8 mouse cellular contexts compared by ENCODE assay signal in genomic region chr3:87970939-87971488, GRCm38 (mm10). TPM values are rescaled to one million over a fixed set of nuclear protein-coding genes. Genes with fewer than 3 reads are reported as not detected.
DNase-seq lines count a peak whose midpoint lies in the region; ATAC-seq lines count a peak whose summit lies in the region.

TSS of gene Nes (plus strand) at chr3:87971078.

- peak within 1 kb of the TSS; percentile 99 for H3K27ac ChIP-seq in forebrain, embryonic 11.5 days (ENCODE audit: low read depth, low read length)
- H3K27ac ChIP-seq in limb, embryonic 10.5 days: peak within 1 kb of the TSS; percentile 86
- H3K27ac ChIP-seq in midbrain, embryonic 11.5 days (ENCODE audit: low read depth, low read length): peak within 1 kb of the TSS; percentile 98

- peak within 1 kb of the TSS; percentile 95 for H3K9ac ChIP-seq in forebrain, embryonic 11.5 days (ENCODE audit: low read length)
- H3K9ac ChIP-seq in midbrain, embryonic 11.5 days (ENCODE audit: low read length): peak within 1 kb of the TSS; percentile 93

- ATAC-seq in forebrain, embryonic 11.5 days (replicated peaks; ENCODE audit: low FRiP score): peak; percentile 75
- peak; percentile 58 for ATAC-seq in midbrain, embryonic 11.5 days (ENCODE audit: low FRiP score)

- H3K4me1 ChIP-seq in forebrain, embryonic 11.5 days (replicated peaks; ENCODE audit: control insufficient read depth, insufficient read depth, low read length): peaks cover 22% of the 10 kb centered on the region; the same call in 1 of the 2 replicates
- H3K4me1 ChIP-seq in limb, embryonic 10.5 days: peaks cover 48% of the 10 kb centered on the region
- H3K4me1 ChIP-seq in midbrain, embryonic 11.5 days (ENCODE audit: control insufficient read depth, insufficient read depth, low read length): peaks cover 38% of the 10 kb centered on the region

- under 1% methylated on average over 44 of the region's 44 CpGs for WGBS in forebrain, embryonic 11.5 days
- WGBS in limb, embryonic 10.5 days: under 1% methylated on average over 44 of the region's 44 CpGs
- WGBS in midbrain, embryonic 11.5 days: under 1% methylated on average over 44 of the region's 44 CpGs

- H3K4me3 ChIP-seq in forebrain, embryonic 11.5 days (ENCODE audit: low read depth, low read length): peak within 1 kb of the TSS; percentile 90
- peak within 1 kb of the TSS; percentile 59 for H3K4me3 ChIP-seq in limb, embryonic 10.5 days
- peak within 1 kb of the TSS; percentile 96 for H3K4me3 ChIP-seq in midbrain, embryonic 11.5 days (ENCODE audit: low read depth, low read length)

- intact Hi-C loops in heart, postnatal 36 days (cut with DNase I): loop anchor here (1.0 kb wide), 2 partner anchors 11 to 16 kb away; no protein-coding TSS in a partner anchor

- peaks cover 7% of the 10 kb centered on the region for H3K36me3 ChIP-seq in forebrain, embryonic 11.5 days (ENCODE audit: control insufficient read depth, insufficient read depth, low read length)
- H3K36me3 ChIP-seq in limb, embryonic 10.5 days: peaks cover 8% of the 10 kb centered on the region
- peaks cover 9% of the 10 kb centered on the region for H3K36me3 ChIP-seq in midbrain, embryonic 11.5 days (ENCODE audit: control insufficient read depth, insufficient read depth, low read length)

- no peaks in the 10 kb centered on the region for H3K27me3 ChIP-seq in forebrain, embryonic 11.5 days (ENCODE audit: control insufficient read depth, insufficient read depth, low read length)
- H3K27me3 ChIP-seq in limb, embryonic 10.5 days (ENCODE audit: low read depth, poor library complexity, severe bottlenecking): peaks cover 40% of the 10 kb centered on the region
- no peaks in the 10 kb centered on the region for H3K27me3 ChIP-seq in midbrain, embryonic 11.5 days (ENCODE audit: control insufficient read depth, insufficient read depth, low read length)

- peak; percentile 38 for DNase-seq in urinary bladder, postnatal 25 days (ENCODE audit: low spot score)
- no peak for DNase-seq in urinary bladder, adult 2 months (ENCODE audit: low spot score)
- peak; percentile 95 for DNase-seq in forebrain, embryonic 11.5 days (ENCODE audit: low spot score)
- peak; percentile 75 to 78 for DNase-seq in heart, postnatal 36 days
- DNase-seq in limb, embryonic 10.5 days (ENCODE audit: low spot score): peak; percentile 85
- peak; percentile 98 for DNase-seq in midbrain, embryonic 11.5 days (ENCODE audit: low spot score, missing footprints)
- peak; percentile 48 for DNase-seq in thymus, postnatal 4 days
- no peak for DNase-seq in adipocyte (ENCODE audit: low spot score)

- peak within 1 kb of the TSS; percentile 85 for H3K4me2 ChIP-seq in forebrain, embryonic 11.5 days (ENCODE audit: low read depth, low read length, severe bottlenecking)
- peak within 1 kb of the TSS; percentile 96 for H3K4me2 ChIP-seq in midbrain, embryonic 11.5 days

- H3K9me3 ChIP-seq in forebrain, embryonic 11.5 days (ENCODE audit: control insufficient read depth, low read length): no peaks in the 10 kb centered on the region
- no peaks in the 10 kb centered on the region for H3K9me3 ChIP-seq in limb, embryonic 10.5 days (replicated peaks)
- no peaks in the 10 kb centered on the region for H3K9me3 ChIP-seq in midbrain, embryonic 11.5 days (ENCODE audit: control insufficient read depth, low read length)

RNA-seq across cellular contexts. Expression of gene Nes, which starts in this region (rescaled TPM):
- polyA plus RNA-seq in urinary bladder, adult 2 months (2012; rRNA removed): 3.7 and 5.3 TPM in 2 replicates
- 92.0 and 99.9 TPM in 2 replicates for polyA plus RNA-seq in forebrain, embryonic 11.5 days (2014; fragmentation: Nextera tagmentation; extraction: Ambion mirVana)
- total RNA-seq in heart, postnatal 36 days (2021): 10 to 100 TPM; 18.7 to 22.7 TPM
- 13.5 and 14.6 TPM in 2 replicates for polyA plus RNA-seq in limb, embryonic 10.5 days (2016; fragmentation: Nextera tagmentation; extraction: Ambion mirVana)
- 70.3 and 85.4 TPM in 2 replicates for polyA plus RNA-seq in midbrain, embryonic 11.5 days (2014; fragmentation: Nextera tagmentation; extraction: Ambion mirVana)

Comparison
In these comparisons a context has a peak if more than half of its experiments do, and no peak if none do; other contexts are left out.
1. DNase-seq: peak in urinary bladder, postnatal 25 days (single experiment), forebrain, embryonic 11.5 days (single experiment), heart, postnatal 36 days (2 of 2), limb, embryonic 10.5 days (single experiment), midbrain, embryonic 11.5 days (single experiment) and thymus, postnatal 4 days (single experiment); none in urinary bladder, adult 2 months (single experiment) and adipocyte (single experiment).
2. Peak in every context shown above with its lines, with median percentiles within 50 percentile points of each other: H3K27ac ChIP-seq and H3K4me3 ChIP-seq.